8 mouse cellular contexts compared by ENCODE assay signal in the genomic region with DNA sequence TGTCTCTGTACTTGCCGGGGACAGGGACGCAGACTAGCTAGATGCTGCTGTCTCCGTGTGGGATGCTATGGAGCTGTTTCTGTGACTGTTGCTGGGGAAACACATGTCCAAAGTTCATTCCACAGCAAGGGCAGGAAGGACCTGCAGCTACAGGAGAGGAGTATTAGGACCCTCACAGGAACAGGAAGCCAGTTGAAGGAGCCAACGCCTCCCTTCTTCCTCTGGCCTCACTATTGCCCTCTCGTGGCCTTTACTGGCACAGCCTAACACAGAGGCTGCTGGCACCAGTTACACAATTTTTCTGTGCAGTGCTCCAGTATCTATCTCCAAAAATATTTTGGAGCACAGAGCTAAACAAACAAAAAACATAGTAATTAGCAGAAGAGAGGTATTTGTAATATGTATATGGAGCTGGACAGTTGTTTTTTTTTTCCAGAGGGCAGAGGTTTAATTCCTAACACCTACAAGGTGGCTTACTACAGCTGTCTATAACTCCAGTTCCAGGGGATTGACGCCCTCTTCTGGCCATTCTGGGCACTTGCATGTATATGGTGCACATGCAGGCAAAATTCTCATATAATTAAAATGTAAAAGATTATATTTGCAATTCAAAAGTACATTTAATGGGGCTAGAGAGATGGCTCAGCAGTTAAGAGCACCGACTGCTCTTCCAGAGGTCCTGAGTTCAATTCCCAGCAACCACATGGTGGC. TPM values are rescaled to one million over a fixed set of nuclear protein-coding genes. Genes with fewer than 3 reads are reported as not detected.
DNase-seq lines count a peak whose midpoint lies in the region; ATAC-seq and TF ChIP-seq lines count a peak whose summit lies in the region.

TSS of gene Zdhhc18 (minus strand) at position 166 of the 711 bp plus-strand sequence.

- DNase-seq in CH12.LX (ENCODE audit: extremely low read depth) = peak; percentile 93
- peak; percentile 87 for DNase-seq in brain, adult 2 months (ENCODE audit: low read depth, low spot score)
- DNase-seq in stomach, postnatal 0 days (ENCODE audit: low spot score) = peak; percentile 82

- 36% methylated on average over 7 of the region's 7 CpGs for WGBS in heart, embryonic 11.5 days (ENCODE audit: insufficient replicate concordance)
- WGBS in kidney, embryonic 15.5 days = 33% methylated on average over 7 of the region's 7 CpGs
- 26% methylated on average over 7 of the region's 7 CpGs for WGBS in liver, embryonic 12.5 days (ENCODE audit: insufficient replicate concordance)
- 41% methylated on average over 7 of the region's 7 CpGs for WGBS in stomach, postnatal 0 days

- peak; percentile 38 for TF ChIP-seq RAD21 in CH12.LX (IDR thresholded peaks at IDR 0.05; ENCODE audit: low read depth, low read length)

- in situ Hi-C loops in CH12.LX (cut with MboI; ENCODE audit: low pct_ligation_motif_present, low pct_unique_long_range_greater_than_20kb, low sequenced_read_pairs) = no loop called here

- peak within 1 kb of the TSS; percentile 94 for H3K9ac ChIP-seq in CH12.LX (ENCODE audit: insufficient read depth, low read depth)
- no peak within 1 kb of the TSS for H3K9ac ChIP-seq in heart, embryonic 11.5 days (ENCODE audit: low read depth, low read length)
- no peak within 1 kb of the TSS for H3K9ac ChIP-seq in kidney, embryonic 15.5 days
- 0 out of 2 replicates have a peak within 1 kb of the TSS, but pooled peaks have one; percentile 14 for H3K9ac ChIP-seq in liver, embryonic 12.5 days
- H3K9ac ChIP-seq in stomach, postnatal 0 days (ENCODE audit: low read length) = no peak within 1 kb of the TSS

- H3K36me3 ChIP-seq in CH12.LX (replicated peaks in 1 of 2; ENCODE audit: control insufficient read depth in 1 of 2, insufficient read depth in 1 of 2, low read length in 1 of 2) (peaks cover 4 to 16% of the 10 kb centered on the region in 2 experiments), myocyte (ENCODE audit: control insufficient read depth, insufficient read depth) (no peaks in the 10 kb centered on the region)
- H3K36me3 ChIP-seq in heart, embryonic 11.5 days (ENCODE audit: control insufficient read depth, insufficient read depth, low read length) = no peaks in the 10 kb centered on the region
- H3K36me3 ChIP-seq in kidney, embryonic 15.5 days = no peaks in the 10 kb centered on the region
- H3K36me3 ChIP-seq in liver, embryonic 12.5 days = no peaks in the 10 kb centered on the region
- H3K36me3 ChIP-seq in stomach, postnatal 0 days (ENCODE audit: control insufficient read depth, insufficient read depth, low read length) = no peaks in the 10 kb centered on the region

- no peaks in the 10 kb centered on the region; the same call in 1 of the 2 replicates for H3K79me2 ChIP-seq in CH12.LX (replicated peaks; ENCODE audit: control insufficient read depth, extremely low read depth, insufficient read depth, poor library complexity, severe bottlenecking)
- no peaks in the 10 kb centered on the region for H3K79me2 ChIP-seq in myocyte (ENCODE audit: control insufficient read depth, insufficient read depth)

- peaks cover 5% of the 10 kb centered on the region for H3K9me3 ChIP-seq in CH12.LX (replicated peaks; ENCODE audit: low read length)
- no peaks in the 10 kb centered on the region for H3K9me3 ChIP-seq in heart, embryonic 11.5 days (replicated peaks; ENCODE audit: control insufficient read depth, low read length)
- no peaks in the 10 kb centered on the region for H3K9me3 ChIP-seq in kidney, embryonic 15.5 days (replicated peaks)
- H3K9me3 ChIP-seq in liver, embryonic 12.5 days (replicated peaks) = peaks cover 4% of the 10 kb centered on the region; the same call in 1 of the 2 replicates
- H3K9me3 ChIP-seq in stomach, postnatal 0 days (ENCODE audit: control insufficient read depth, low read length) = no peaks in the 10 kb centered on the region

- TF ChIP-seq POLR2A in CH12.LX (IDR thresholded peaks at IDR 0.05; ENCODE audit: low read depth, low read length) (peak; percentile 78), myocyte (IDR thresholded peaks at IDR 0.05; ENCODE audit: insufficient read length, low read depth) (no peak)

- TF ChIP-seq EP300 in CH12.LX (IDR thresholded peaks at IDR 0.05; ENCODE audit: low read length) = no peak
- TF ChIP-seq EP300 in stomach, postnatal 0 days (optimal IDR thresholded peaks at IDR 0.05) = no peak

- H3K27me3 ChIP-seq in CH12.LX (replicated peaks) = no peaks in the 10 kb centered on the region
- no peaks in the 10 kb centered on the region for H3K27me3 ChIP-seq in heart, embryonic 11.5 days (ENCODE audit: control insufficient read depth, insufficient read depth, low read length)
- H3K27me3 ChIP-seq in kidney, embryonic 15.5 days = no peaks in the 10 kb centered on the region
- no peaks in the 10 kb centered on the region for H3K27me3 ChIP-seq in liver, embryonic 12.5 days (replicated peaks)
- H3K27me3 ChIP-seq in myocyte (ENCODE audit: control insufficient read depth, insufficient read depth, insufficient read length) = no peaks in the 10 kb centered on the region
- H3K27me3 ChIP-seq in stomach, postnatal 0 days (ENCODE audit: control insufficient read depth, insufficient read depth, low read length) = no peaks in the 10 kb centered on the region

- ATAC-seq in erythroblast, adult 5-6 weeks (replicated peaks; ENCODE audit: low FRiP score, poor library complexity, severe bottlenecking) = peak; percentile 93
- ATAC-seq in heart, embryonic 11.5 days (replicated peaks; ENCODE audit: insufficient number of reproducible peaks, low FRiP score, low TSS enrichment) = no peak
- ATAC-seq in kidney, embryonic 15.5 days (replicated peaks; ENCODE audit: low FRiP score) = peak; percentile 66; the same call in 1 of the 2 replicates
- peak; percentile 51; the same call in 1 of the 2 replicates for ATAC-seq in liver, embryonic 12.5 days
- peak; percentile 79 for ATAC-seq in stomach, postnatal 0 days (ENCODE audit: low FRiP score, low TSS enrichment)

- dilution Hi-C loops in CH12.LX (cut with MboI; ENCODE audit: extremely low pct_ligation_motif_present, extremely low pct_unique_long_range_greater_than_20kb, low sequenced_read_pairs) = no loop called here

- H3K4me1 ChIP-seq in CH12.LX (ENCODE audit: control insufficient read depth in 1 of 2, insufficient read depth in 2 of 2) = peaks cover 2 to 22% of the 10 kb centered on the region in 2 experiments; a peak in 2 of 4 replicates
- H3K4me1 ChIP-seq in heart, embryonic 11.5 days (ENCODE audit: control insufficient read depth, insufficient read depth, low read length) = no peaks in the 10 kb centered on the region
- H3K4me1 ChIP-seq in kidney, embryonic 15.5 days = peaks cover 17% of the 10 kb centered on the region
- peaks cover 7% of the 10 kb centered on the region for H3K4me1 ChIP-seq in liver, embryonic 12.5 days
- H3K4me1 ChIP-seq in stomach, postnatal 0 days (replicated peaks; ENCODE audit: control insufficient read depth, insufficient read depth) = no peaks in the 10 kb centered on the region

- H3ac ChIP-seq in myocyte (ENCODE audit: control insufficient read depth, insufficient read length) = no peak within 1 kb of the TSS

- H3K27ac ChIP-seq in CH12.LX (ENCODE audit: insufficient read depth, low read depth) = no peak within 1 kb of the TSS
- no peak within 1 kb of the TSS for H3K27ac ChIP-seq in heart, embryonic 11.5 days (ENCODE audit: low read depth, low read length)
- H3K27ac ChIP-seq in kidney, embryonic 15.5 days = peak within 1 kb of the TSS; percentile 63
- peak within 1 kb of the TSS; percentile 11; the same call in 1 of the 2 replicates for H3K27ac ChIP-seq in liver, embryonic 12.5 days
- H3K27ac ChIP-seq in stomach, postnatal 0 days (replicated peaks) = no peak within 1 kb of the TSS; the same call in 1 of the 2 replicates

- H3K4me3 ChIP-seq in CH12.LX (replicated peaks in 1 of 3; ENCODE audit: low read depth in 2 of 3, low read length in 2 of 3, poor library complexity in 1 of 3) (peak within 1 kb of the TSS; percentile 56 to 98 (median 96)), myocyte (no peak within 1 kb of the TSS)
- H3K4me3 ChIP-seq in heart, embryonic 11.5 days (ENCODE audit: low read depth, low read length) = peak within 1 kb of the TSS; percentile 22; the same call in 1 of the 2 replicates
- peak within 1 kb of the TSS; percentile 31 for H3K4me3 ChIP-seq in kidney, embryonic 15.5 days (replicated peaks)
- H3K4me3 ChIP-seq in liver, embryonic 12.5 days = peak within 1 kb of the TSS; percentile 51
- no peak within 1 kb of the TSS for H3K4me3 ChIP-seq in stomach, postnatal 0 days (ENCODE audit: low read depth, low read length)

- peak; percentile 77 to 92 for TF ChIP-seq CTCF in CH12.LX (conservative IDR thresholded peaks at IDR 0.05 in 1 of 2, IDR thresholded peaks at IDR 0.05 in 1 of 2; ENCODE audit: low read depth in 2 of 2, low read length in 2 of 2)
- peak; percentile 83 for TF ChIP-seq CTCF in stomach, postnatal 0 days (IDR thresholded peaks at IDR 0.05; ENCODE audit: low read depth)

- H3K4me2 ChIP-seq in CH12.LX (ENCODE audit: insufficient read depth, low read depth, poor library complexity, severe bottlenecking) (peak within 1 kb of the TSS; percentile 73), myocyte (ENCODE audit: low read depth) (peak within 1 kb of the TSS; percentile 39)
- H3K4me2 ChIP-seq in heart, embryonic 11.5 days = peak within 1 kb of the TSS; percentile 54
- H3K4me2 ChIP-seq in kidney, embryonic 15.5 days = peak within 1 kb of the TSS; percentile 55
- H3K4me2 ChIP-seq in liver, embryonic 12.5 days = peak within 1 kb of the TSS; percentile 60
- peak within 1 kb of the TSS; percentile 46; the same call in 1 of the 2 replicates for H3K4me2 ChIP-seq in stomach, postnatal 0 days (replicated peaks; ENCODE audit: low read depth)

TF ChIP-seq in CH12.LX, 34 proteins besides CTCF, POLR2A, EP300 and RAD21 (continues in another document):
- TF ChIP-seq USF2 (conservative IDR thresholded peaks at IDR 0.05; ENCODE audit: low read depth, low read length) = no peak
- no peak; the same call in 1 of the 2 replicates for TF ChIP-seq ZMIZ1 (IDR thresholded peaks at IDR 0.05; ENCODE audit: low read depth, low read length)

TF ChIP-seq in myocyte, 11 proteins besides CTCF, POLR2A, EP300 and RAD21:
- no peak for TF ChIP-seq E2F4 (IDR thresholded peaks at IDR 0.05; ENCODE audit: insufficient read depth)
TF ChIP-seq in myocyte: peak in this region for 0.

RNA-seq across cellular contexts. Expression of gene Zdhhc18, which starts in this region (rescaled TPM):
- total RNA-seq in CH12.LX (2012; rRNA removed) (20.1 and 24.3 TPM in 2 replicates), CH12.LX (2014; rRNA removed) (13.7 and 15.9 TPM in 2 replicates)
- polyA plus RNA-seq in CH12.LX (2012; ENCODE audit: insufficient read length, low read depth) (31.0 and 31.8 TPM in 2 replicates), myocyte (2012; fragmentation: generic; extraction: Trizol) (14.3 TPM)
- 4.4 and 8.8 TPM in 2 replicates for total RNA-seq in erythroblast, adult 5-6 weeks (2015; ENCODE audit: low replicate concordance)
- total RNA-seq in erythroblast, adult 5-6 weeks (2017; ENCODE audit: low replicate concordance) = 3.8 and 8.8 TPM in 2 replicates
- polyA plus RNA-seq in heart, embryonic 11.5 days (2014; fragmentation: Nextera tagmentation; extraction: Ambion mirVana) = 1.5 and 2.5 TPM in 2 replicates
- 2.5 and 3.8 TPM in 2 replicates for polyA plus RNA-seq in kidney, embryonic 15.5 days (2015; fragmentation: Nextera tagmentation; extraction: Ambion mirVana)
- polyA plus RNA-seq in liver, embryonic 12.5 days (2016; fragmentation: Nextera tagmentation; extraction: Ambion mirVana) = 4.6 and 5.5 TPM in 2 replicates
- polyA plus RNA-seq in stomach, postnatal 0 days (2015; fragmentation: Nextera tagmentation; extraction: Ambion mirVana) = 1.6 and 3.6 TPM in 2 replicates

Comparison
In these comparisons a context has a peak if more than half of its experiments do, and no peak if none do; other contexts are left out.
1. H3K27ac ChIP-seq: peak in kidney, embryonic 15.5 days (single experiment) and liver, embryonic 12.5 days (single experiment); none in CH12.LX (single experiment), heart, embryonic 11.5 days (single experiment) and stomach, postnatal 0 days (single experiment).
2. H3K4me3 ChIP-seq: peak in CH12.LX (3 of 3), heart, embryonic 11.5 days (single experiment), kidney, embryonic 15.5 days (single experiment) and liver, embryonic 12.5 days (single experiment); none in myocyte (single experiment) and stomach, postnatal 0 days (single experiment).
3. H3K9ac ChIP-seq: peak in CH12.LX (single experiment) and liver, embryonic 12.5 days (single experiment); none in heart, embryonic 11.5 days (single experiment), kidney, embryonic 15.5 days (single experiment) and stomach, postnatal 0 days (single experiment).
4. Peak in every context shown above with its lines, with median percentiles within 50 percentile points of each other: DNase-seq and H3K4me2 ChIP-seq.